Mouse (Mus musculus): ENCODE results near the gene P4ha1. TPM values are rescaled to one million over a fixed set of nuclear protein-coding genes. Genes with fewer than 3 reads are reported as not detected.

Gene P4ha1
- 46.1 and 53.9 TPM in 2 replicates for polyA plus RNA-seq (2015; fragmentation: Nextera tagmentation; extraction: Ambion mirVana)

DNA sequence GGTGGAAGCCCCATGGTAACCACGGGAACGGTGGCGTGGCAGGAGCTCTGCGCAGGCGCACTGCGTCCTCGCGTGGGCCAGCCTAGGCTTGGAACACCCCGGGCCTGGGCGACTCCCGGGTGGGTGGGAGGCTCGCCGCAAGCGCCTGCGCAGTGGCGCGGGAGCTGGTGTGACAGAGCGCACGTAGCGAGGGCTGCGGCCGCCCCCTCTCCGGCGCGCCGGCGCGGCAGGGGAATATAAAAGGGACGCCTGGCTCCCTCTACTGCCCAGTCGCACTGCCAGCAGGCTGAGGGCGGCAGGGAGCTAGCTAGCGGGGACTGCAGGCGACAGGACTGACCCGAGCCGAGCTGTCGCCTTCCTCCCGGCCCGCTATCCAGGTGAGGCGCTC is at the start of gene P4ha1:
Gene P4ha1, plus strand, starts transcription at position 197 of the 388 bp plus-strand sequence.
- Histone ChIP-seq H3K27ac (replicated peaks) (peak within 1 kb of the TSS; percentile 97), H3K4me2 (peak within 1 kb of the TSS; percentile 92), H3K27me3 (replicated peaks) (no peaks in the 10 kb centered on the region), H3K4me3 (peak within 1 kb of the TSS; percentile 85), H3K4me1 (peaks cover 47% of the 10 kb centered on the region), H3K9ac (peak within 1 kb of the TSS; percentile 96), H3K36me3 (peaks cover under 1% of the 10 kb centered on the region; the same call in 1 of the 2 replicates), H3K9me3 (no peaks in the 10 kb centered on the region)
- peak; percentile 99 for ATAC-seq (ENCODE audit: extremely low read depth, insufficient number of reproducible peaks, low FRiP score, low TSS enrichment)
- under 1% methylated on average over 38 of the region's 39 CpGs for WGBS

DNA sequence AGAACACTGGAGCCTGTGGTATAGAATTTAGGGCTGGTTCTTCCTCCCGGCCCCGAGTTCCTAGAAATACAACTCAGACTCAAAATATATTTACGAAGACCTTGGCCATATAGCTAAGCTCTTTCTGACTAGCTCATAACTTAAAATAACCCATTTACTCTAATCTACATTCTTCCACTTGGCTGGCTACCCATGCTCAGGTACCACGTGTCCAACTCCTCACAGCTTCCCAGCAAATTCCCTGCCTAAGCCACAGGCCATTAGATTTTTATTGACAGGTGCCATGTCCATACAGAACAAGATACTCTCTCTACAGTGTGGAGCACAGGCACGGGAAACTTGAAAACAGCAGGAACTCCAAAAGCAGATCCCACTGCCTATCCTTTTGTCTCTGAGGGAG is 47.4 kb upstream of the P4ha1 start:
- no peak overlapping the region for H3K4me2 ChIP-seq
- ATAC-seq (ENCODE audit: extremely low read depth, insufficient number of reproducible peaks, low FRiP score, low TSS enrichment), result no peak
- H3K4me3 ChIP-seq, result no peak overlapping the region
- H3K9ac ChIP-seq, result no peak overlapping the region
- 0 out of 2 replicates have a peak, but pooled peaks cover 3% of the 10 kb centered on the region for H3K27me3 ChIP-seq (replicated peaks)
- H3K9me3 ChIP-seq, result no peaks in the 10 kb centered on the region
- H3K4me1 ChIP-seq, result peaks cover 10% of the 10 kb centered on the region
- no peaks in the 10 kb centered on the region for H3K36me3 ChIP-seq
- H3K27ac ChIP-seq (replicated peaks), result no peak overlapping the region
- WGBS, result 78% methylated on average over 5 of the region's 5 CpGs

DNA sequence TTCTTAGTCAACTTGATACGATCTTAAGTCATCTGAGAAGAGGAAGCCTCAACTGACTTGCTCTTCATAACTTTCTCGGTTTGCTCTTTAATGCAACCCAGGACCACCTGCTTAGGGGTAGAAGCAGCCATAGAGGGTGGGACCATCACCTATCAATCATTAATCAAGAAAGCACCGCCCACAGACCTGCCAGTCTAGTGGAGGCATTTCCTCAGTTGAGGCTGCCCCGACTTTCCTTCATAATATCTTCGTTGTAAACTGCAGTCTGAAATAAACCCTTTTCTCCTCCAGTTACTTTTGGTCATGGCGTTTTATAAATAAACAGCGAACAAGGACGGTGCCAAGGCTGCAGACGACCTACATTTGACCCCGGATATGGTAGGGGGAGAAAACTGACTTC is 46.0 kb upstream of the P4ha1 start:
- Histone ChIP-seq H3K36me3 (no peaks in the 10 kb centered on the region), H3K4me3 (no peak overlapping the region), H3K27ac (replicated peaks) (no peak overlapping the region), H3K27me3 (replicated peaks) (0 out of 2 replicates have a peak, but pooled peaks cover 3% of the 10 kb centered on the region), H3K4me1 (peaks cover 10% of the 10 kb centered on the region), H3K9ac (no peak overlapping the region), H3K4me2 (no peak overlapping the region), H3K9me3 (no peaks in the 10 kb centered on the region)
- no peak for ATAC-seq (ENCODE audit: extremely low read depth, insufficient number of reproducible peaks, low FRiP score, low TSS enrichment)
- 53% methylated on average over 10 of the region's 10 CpGs for WGBS

DNA sequence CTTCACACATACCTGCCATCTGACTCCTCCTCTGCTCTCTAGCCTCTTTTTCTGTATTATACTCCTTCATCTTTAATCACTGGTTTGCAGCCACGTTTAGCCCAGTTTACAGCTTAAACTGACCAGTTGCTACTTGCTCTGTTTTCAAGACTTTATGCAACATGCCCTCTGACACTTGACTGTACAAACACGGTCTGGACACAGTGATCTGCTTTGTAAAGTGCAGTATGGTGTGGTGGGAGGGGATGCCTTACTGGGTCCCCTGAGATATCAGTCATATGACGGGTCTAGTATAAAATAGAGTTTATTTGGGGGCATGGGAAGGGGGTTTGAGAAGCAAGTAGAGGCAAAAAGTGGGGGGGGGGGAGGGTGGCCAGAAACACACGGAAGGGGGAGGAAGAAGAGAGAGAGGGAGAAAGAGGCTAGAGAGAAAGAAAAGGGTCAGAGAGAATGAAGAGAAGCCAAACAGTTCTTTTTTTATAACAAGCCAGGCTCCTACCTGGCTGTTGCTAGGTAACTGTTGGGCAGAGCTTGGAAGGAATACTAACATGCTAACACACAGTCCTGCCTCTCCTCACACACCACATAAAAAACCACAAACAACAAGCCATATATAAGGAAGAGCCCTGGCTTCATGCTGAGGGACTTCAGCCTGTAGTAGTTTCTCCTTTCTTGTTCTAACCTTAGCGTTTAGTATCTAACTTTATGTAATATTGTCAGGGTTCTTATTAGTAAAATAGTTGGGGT is 45.2 kb upstream of the P4ha1 start:
- Histone ChIP-seq H3K9ac (no peak overlapping the region), H3K27me3 (replicated peaks) (0 out of 2 replicates have a peak, but pooled peaks cover 3% of the 10 kb centered on the region), H3K4me1 (peaks cover 10% of the 10 kb centered on the region), H3K4me3 (no peak overlapping the region), H3K27ac (replicated peaks) (no peak overlapping the region), H3K9me3 (no peaks in the 10 kb centered on the region), H3K36me3 (no peaks in the 10 kb centered on the region), H3K4me2 (no peak overlapping the region)
- WGBS, result 61% methylated on average over 4 of the region's 5 CpGs
- ATAC-seq (ENCODE audit: extremely low read depth, insufficient number of reproducible peaks, low FRiP score, low TSS enrichment), result no peak

DNA sequence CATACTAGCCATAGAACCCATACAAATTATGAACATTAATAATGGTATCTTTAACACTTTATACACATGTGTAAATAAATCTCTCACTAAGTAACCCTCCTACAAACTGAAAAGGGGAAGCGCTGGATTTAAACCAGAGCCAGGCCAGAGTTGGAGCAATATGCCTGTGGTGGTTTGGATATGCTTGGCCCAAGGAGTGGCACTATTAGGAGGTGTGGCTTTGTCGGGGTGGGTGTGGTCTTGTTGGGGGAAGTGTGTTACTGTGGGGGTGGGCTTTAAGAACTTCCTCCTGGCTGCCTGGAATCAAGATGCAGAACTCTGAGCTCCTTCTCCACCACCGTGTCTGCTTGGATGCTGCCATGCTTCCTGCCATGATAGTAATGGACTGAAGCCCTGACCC is 39.9 kb upstream of the P4ha1 start:
- H3K4me3 ChIP-seq, result no peak overlapping the region
- 68% methylated on average over 3 of the region's 3 CpGs for WGBS
- H3K27me3 ChIP-seq (replicated peaks), result no peaks in the 10 kb centered on the region
- no peak overlapping the region for H3K4me2 ChIP-seq
- H3K9ac ChIP-seq, result no peak overlapping the region
- no peak overlapping the region for H3K27ac ChIP-seq (replicated peaks)
- H3K36me3 ChIP-seq, result no peaks in the 10 kb centered on the region
- H3K4me1 ChIP-seq, result peaks cover 8% of the 10 kb centered on the region
- ATAC-seq (ENCODE audit: extremely low read depth, insufficient number of reproducible peaks, low FRiP score, low TSS enrichment), result no peak
- H3K9me3 ChIP-seq, result no peaks in the 10 kb centered on the region

DNA sequence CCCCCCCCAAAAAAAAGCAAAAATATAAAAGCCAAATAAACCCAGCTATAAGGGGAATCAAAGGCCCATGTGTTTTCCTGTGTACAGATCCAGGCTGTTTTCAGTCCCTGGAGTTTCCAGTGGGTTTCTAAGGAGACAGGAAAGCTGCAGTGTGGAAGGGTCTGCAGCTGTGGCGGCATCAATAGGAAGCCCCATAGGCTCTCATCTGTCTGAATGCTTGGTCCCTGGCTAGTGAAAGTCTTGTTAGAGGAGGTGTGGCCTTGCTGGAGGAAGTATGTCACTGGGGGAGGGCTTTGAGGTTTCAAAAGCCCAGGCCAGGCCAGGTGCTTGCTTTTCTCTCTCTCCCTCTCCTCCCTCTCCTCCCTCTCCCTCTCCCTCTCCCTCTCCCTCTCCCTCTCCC is 39.3 kb upstream of the P4ha1 start:
- Histone ChIP-seq H3K9ac (no peak overlapping the region), H3K36me3 (no peaks in the 10 kb centered on the region), H3K27me3 (replicated peaks) (no peaks in the 10 kb centered on the region), H3K4me3 (no peak overlapping the region), H3K4me2 (no peak overlapping the region), H3K9me3 (no peaks in the 10 kb centered on the region), H3K27ac (replicated peaks) (no peak overlapping the region), H3K4me1 (peaks cover 8% of the 10 kb centered on the region)
- no peak for ATAC-seq (ENCODE audit: extremely low read depth, insufficient number of reproducible peaks, low FRiP score, low TSS enrichment)
- 81% methylated on average over 1 of the region's 1 CpGs for WGBS

DNA sequence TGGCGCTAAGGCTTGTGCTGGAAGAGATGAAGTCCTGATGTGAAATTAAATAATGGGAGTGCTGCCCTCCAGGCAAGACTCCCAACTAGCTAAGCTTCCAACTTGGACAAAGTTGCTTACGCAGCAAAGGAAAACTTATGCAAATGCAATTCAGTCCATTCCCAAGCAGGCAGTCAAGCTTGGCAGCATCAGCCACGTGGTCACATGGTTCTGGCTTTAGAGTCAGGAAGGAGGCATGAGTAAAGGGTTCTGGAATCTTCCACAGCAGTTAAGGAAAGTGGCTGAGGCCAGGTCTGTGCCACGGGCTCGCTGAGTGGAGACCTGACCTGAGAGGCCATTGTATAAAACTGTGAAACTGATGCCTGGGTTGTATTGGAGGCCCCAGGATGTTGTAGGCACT is 37.6 kb upstream of the P4ha1 start:
- Histone ChIP-seq H3K4me2 (no peak overlapping the region), H3K9ac (no peak overlapping the region), H3K4me1 (peaks cover 8% of the 10 kb centered on the region), H3K36me3 (no peaks in the 10 kb centered on the region), H3K4me3 (no peak overlapping the region), H3K9me3 (no peaks in the 10 kb centered on the region), H3K27me3 (replicated peaks) (peaks cover 3% of the 10 kb centered on the region; the same call in 1 of the 2 replicates), H3K27ac (replicated peaks) (no peak overlapping the region)
- WGBS, result 67% methylated on average over 5 of the region's 5 CpGs
- no peak for ATAC-seq (ENCODE audit: extremely low read depth, insufficient number of reproducible peaks, low FRiP score, low TSS enrichment)

DNA sequence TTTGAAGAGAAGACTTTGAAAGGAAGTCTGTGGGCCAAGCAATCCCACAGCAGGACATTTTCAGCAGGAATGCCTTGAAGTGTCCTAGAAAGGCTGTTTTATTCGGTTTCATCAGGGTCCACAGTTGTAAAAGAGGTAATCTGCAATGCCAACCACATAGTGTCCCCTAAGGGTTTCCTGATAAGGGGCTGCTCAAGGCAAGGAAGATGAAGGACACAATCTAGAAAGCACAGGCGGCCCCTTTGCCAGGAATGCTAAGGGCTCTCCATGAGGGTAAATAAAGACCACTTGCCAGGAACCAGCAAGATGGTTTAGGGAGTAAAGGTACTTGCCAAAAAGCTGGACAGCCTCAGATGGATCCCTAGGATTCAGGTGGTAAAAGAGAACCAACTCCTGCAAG is 35.8 kb upstream of the P4ha1 start:
- ATAC-seq (ENCODE audit: extremely low read depth, insufficient number of reproducible peaks, low FRiP score, low TSS enrichment), result no peak
- Histone ChIP-seq H3K4me3 (no peak overlapping the region), H3K9ac (no peak overlapping the region), H3K4me1 (peaks cover 8% of the 10 kb centered on the region), H3K27ac (replicated peaks) (no peak overlapping the region), H3K9me3 (no peaks in the 10 kb centered on the region), H3K27me3 (replicated peaks) (peaks cover 7% of the 10 kb centered on the region; the same call in 1 of the 2 replicates), H3K4me2 (no peak overlapping the region), H3K36me3 (no peaks in the 10 kb centered on the region)
- 29% methylated on average over 2 of the region's 2 CpGs for WGBS

DNA sequence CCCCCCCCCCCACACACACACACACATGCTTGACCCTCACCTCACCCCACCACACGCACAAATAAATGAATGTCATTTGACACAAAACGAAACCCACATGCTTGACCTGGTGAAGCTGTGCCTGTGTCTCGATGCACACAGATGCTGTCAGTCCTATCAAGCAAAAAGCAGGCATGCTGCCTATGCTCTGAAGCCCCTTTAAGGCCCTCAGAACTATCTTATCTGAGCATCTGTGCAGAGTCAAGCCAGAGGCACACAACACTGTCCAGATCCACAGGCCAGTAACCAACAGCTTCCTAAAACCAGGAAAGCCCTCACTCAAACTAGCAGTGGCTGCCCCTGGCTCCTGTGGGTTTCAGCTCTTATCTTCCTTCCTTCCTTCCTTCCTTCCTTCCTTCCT is 35.4 kb upstream of the P4ha1 start:
- H3K4me3 ChIP-seq, result no peak overlapping the region
- no peak overlapping the region for H3K27ac ChIP-seq (replicated peaks)
- H3K9me3 ChIP-seq, result no peaks in the 10 kb centered on the region
- H3K9ac ChIP-seq, result no peak overlapping the region
- no peak overlapping the region for H3K4me2 ChIP-seq
- no peak for ATAC-seq (ENCODE audit: extremely low read depth, insufficient number of reproducible peaks, low FRiP score, low TSS enrichment)
- H3K36me3 ChIP-seq, result no peaks in the 10 kb centered on the region
- peaks cover 8% of the 10 kb centered on the region for H3K4me1 ChIP-seq
- peaks cover 7% of the 10 kb centered on the region; the same call in 1 of the 2 replicates for H3K27me3 ChIP-seq (replicated peaks)
- WGBS, result 27% methylated on average over 3 of the region's 3 CpGs

DNA sequence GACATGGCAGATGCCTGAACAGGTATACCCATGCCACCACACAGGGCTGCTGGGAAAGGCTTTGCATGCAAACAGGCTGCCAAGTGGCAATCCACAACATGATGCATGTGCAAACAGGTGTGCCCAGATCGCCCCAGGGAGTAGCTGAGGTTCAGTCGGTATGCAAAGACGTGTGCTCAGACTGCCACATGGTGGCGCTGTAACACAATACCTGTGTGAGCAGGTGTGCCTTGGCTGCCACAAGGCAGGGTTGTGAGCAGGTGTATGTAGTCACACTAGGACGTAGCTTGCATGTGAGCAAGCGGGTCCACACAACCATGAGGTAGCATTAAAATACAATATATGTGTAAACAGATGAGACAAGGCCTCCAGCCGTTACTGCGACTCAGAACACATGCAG is 34.0 kb upstream of the P4ha1 start:
- H3K27ac ChIP-seq (replicated peaks), result no peak overlapping the region
- WGBS, result 56% methylated on average over 8 of the region's 8 CpGs
- no peak for ATAC-seq (ENCODE audit: extremely low read depth, insufficient number of reproducible peaks, low FRiP score, low TSS enrichment)

DNA sequence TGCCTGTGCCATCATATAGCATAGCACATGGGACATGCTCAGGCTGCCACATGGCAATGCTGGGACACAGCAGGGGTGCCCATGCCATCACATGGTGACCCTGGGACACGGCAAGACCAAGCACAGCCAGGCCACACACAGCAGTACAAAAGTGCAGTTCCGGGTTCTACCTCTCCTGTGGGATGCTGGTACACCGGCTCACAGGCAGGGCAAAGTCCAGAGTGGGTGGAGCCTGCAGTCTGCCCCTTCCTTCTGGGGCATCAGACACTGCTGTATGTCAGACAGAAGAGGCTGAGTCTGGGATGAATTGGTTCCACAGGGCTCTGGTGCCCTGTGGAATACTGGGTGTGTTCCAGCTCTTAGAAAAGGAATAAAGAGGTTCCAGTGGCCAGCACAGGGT is 31.6 kb upstream of the P4ha1 start:
- WGBS, result 46% methylated on average over 3 of the region's 3 CpGs
- Histone ChIP-seq H3K27ac (replicated peaks) (no peak overlapping the region), H3K9ac (no peak overlapping the region), H3K36me3 (no peaks in the 10 kb centered on the region), H3K27me3 (replicated peaks) (peaks cover 15% of the 10 kb centered on the region; the same call in 1 of the 2 replicates), H3K4me3 (no peak overlapping the region), H3K4me2 (no peak overlapping the region), H3K4me1 (peaks cover 8% of the 10 kb centered on the region), H3K9me3 (no peaks in the 10 kb centered on the region)
- no peak for ATAC-seq (ENCODE audit: extremely low read depth, insufficient number of reproducible peaks, low FRiP score, low TSS enrichment)

More for the DNA sequence above, 34.0 kb upstream of the P4ha1 start:
- Histone ChIP-seq H3K4me2 (no peak overlapping the region), H3K4me3 (no peak overlapping the region), H3K36me3 (no peaks in the 10 kb centered on the region), H3K9me3 (no peaks in the 10 kb centered on the region), H3K27me3 (replicated peaks) (peaks cover 15% of the 10 kb centered on the region; the same call in 1 of the 2 replicates), H3K4me1 (peaks cover 8% of the 10 kb centered on the region), H3K9ac (no peak overlapping the region)

DNA sequence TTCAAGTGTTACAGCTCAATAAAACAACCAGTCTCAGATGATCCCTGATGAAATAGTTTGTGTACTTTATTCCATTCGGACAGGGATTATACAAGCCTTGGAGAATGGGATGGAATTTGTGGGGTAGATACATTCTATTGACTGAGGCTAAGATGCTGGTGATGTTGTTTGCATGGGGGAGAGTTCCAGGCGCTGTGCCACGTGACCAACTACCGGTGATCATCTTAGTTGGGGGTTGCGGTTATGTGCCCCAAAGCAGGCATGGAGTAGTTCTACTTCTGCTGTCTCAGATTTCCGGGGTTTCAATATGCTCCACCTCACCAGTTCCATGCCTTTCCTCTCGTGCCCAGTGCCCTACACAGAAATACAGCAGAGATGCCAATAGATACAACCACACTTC is 31.0 kb upstream of the P4ha1 start:
- no peak overlapping the region for H3K4me2 ChIP-seq
- no peak overlapping the region for H3K27ac ChIP-seq (replicated peaks)
- 70% methylated on average over 7 of the region's 7 CpGs for WGBS
- H3K27me3 ChIP-seq (replicated peaks), result peaks cover 15% of the 10 kb centered on the region; the same call in 1 of the 2 replicates
- H3K9me3 ChIP-seq, result no peaks in the 10 kb centered on the region
- H3K4me1 ChIP-seq, result peaks cover 7% of the 10 kb centered on the region
- no peak overlapping the region for H3K4me3 ChIP-seq
- H3K36me3 ChIP-seq, result no peaks in the 10 kb centered on the region
- no peak for ATAC-seq (ENCODE audit: extremely low read depth, insufficient number of reproducible peaks, low FRiP score, low TSS enrichment)
- no peak overlapping the region for H3K9ac ChIP-seq

All from heart, embryonic 13.5 days (tissue).